Mouse (Mus musculus) testis, adult 2 months (tissue): ENCODE results near the gene 6820408C15Rik.

Source experiments
- CTCF ChIP-seq: fragments of 200-500 bp; IDR thresholded peaks from 2 replicates; pipeline ENCODE4 v1.5.1; 2012; ENCODE audit warnings: low read depth, mild to moderate bottlenecking, inconsistent platforms, low read length, moderate library complexity; ENCODE audit not compliant: control insufficient read depth, insufficient read depth, insufficient replicate concordance
- POLR2A ChIP-seq: fragments of 200-500 bp; IDR thresholded peaks from 2 replicates; pipeline ENCODE4 v1.6.1; 2012; ENCODE audit warnings: low read depth, mild to moderate bottlenecking, inconsistent platforms, low read length, moderate library complexity; ENCODE audit not compliant: control insufficient read depth

DNA sequence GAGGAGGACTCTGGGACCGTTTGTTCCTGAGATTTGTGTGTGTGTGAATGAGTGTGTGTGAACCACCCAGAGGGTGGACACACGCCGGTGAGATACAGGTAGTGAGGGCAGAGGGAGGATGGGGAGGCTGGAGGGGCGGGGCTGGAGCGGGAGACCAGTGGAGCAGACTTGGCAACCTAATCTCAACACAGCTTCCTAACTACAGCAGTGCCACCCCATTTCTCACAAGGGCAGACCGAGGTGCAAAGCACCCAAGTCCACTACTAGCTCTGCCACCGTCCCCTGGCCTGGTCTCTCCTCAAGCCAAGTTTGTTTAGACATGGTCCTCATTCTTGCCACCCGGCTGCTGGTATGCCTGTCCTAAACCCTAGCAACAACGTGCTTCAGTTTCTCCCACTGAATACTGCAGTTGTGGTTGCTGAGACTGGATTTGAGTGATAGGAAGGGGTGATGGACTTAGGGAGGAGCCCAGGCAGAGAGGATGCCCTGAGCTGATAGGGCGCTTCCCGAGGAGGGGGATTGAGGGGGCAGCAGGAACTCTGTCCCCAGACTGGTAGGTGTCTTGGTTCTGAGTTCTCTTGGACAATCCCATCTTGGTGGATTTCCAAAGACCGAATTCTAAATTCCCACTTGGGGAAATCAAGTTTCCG, 20.0 kb upstream of the 6820408C15Rik start:
- TF ChIP-seq POLR2A (no peak), CTCF (no peak)
